Mouse (Mus musculus): ENCODE measurements around the gene Sh3tc1.

Sh3tc1 gene

GRCm38 (mm10) chr5:35755131-35755733 lies 15.4 kb upstream of the Sh3tc1 start:
- peak; percentile 53 for DNase-seq (ENCODE audit: low spot score)

GRCm38 (mm10) chr5:35751016-35751415 lies 11.2 kb upstream of the Sh3tc1 start:
- no peak for DNase-seq (ENCODE audit: low spot score)

- no peak for DNase-seq (ENCODE audit: low spot score)
Observed at GRCm38 (mm10) chr5:35750026-35750425, 10.2 kb upstream of the Sh3tc1 start.

- no peak for DNase-seq (ENCODE audit: low spot score)
Observed at GRCm38 (mm10) chr5:35749416-35749815, 9.6 kb upstream of the Sh3tc1 start.

- DNase-seq (ENCODE audit: low spot score) = peak; percentile 70
Observed at GRCm38 (mm10) chr5:35746910-35747309, 7.1 kb upstream of the Sh3tc1 start.

GRCm38 (mm10) chr5:35745406-35745805 lies 5.6 kb upstream of the Sh3tc1 start:
- DNase-seq (ENCODE audit: low spot score) = no peak

- no peak for DNase-seq (ENCODE audit: low spot score)
Observed at GRCm38 (mm10) chr5:35743990-35744722, 4.4 kb upstream of the Sh3tc1 start.

GRCm38 (mm10) chr5:35743238-35743951 lies 3.6 kb upstream of the Sh3tc1 start:
- peak; percentile 38 for DNase-seq (ENCODE audit: low spot score)

GRCm38 (mm10) chr5:35741225-35741820 lies 1.5 kb upstream of the Sh3tc1 start:
- no peak for DNase-seq (ENCODE audit: low spot score)

GRCm38 (mm10) chr5:35740716-35741115 lies 929 bp upstream of the Sh3tc1 start:
- no peak for DNase-seq (ENCODE audit: low spot score)

GRCm38 (mm10) chr5:35739005-35739404 lies 782 bp downstream of the Sh3tc1 start:
- no peak for DNase-seq (ENCODE audit: low spot score)

GRCm38 (mm10) chr5:35737231-35737901 lies 2.4 kb downstream of the Sh3tc1 start:
- peak; percentile 29 for DNase-seq (ENCODE audit: low spot score)

- no peak for DNase-seq (ENCODE audit: low spot score)
Observed at GRCm38 (mm10) chr5:35733523-35733922, 6.3 kb downstream of the Sh3tc1 start.

- DNase-seq (ENCODE audit: low spot score) = no peak
Observed at GRCm38 (mm10) chr5:35731006-35731405, 8.8 kb downstream of the Sh3tc1 start.

- DNase-seq (ENCODE audit: low spot score) = no peak
Observed at GRCm38 (mm10) chr5:35730552-35730951, 9.2 kb downstream of the Sh3tc1 start.

- no peak for DNase-seq (ENCODE audit: low spot score)
Observed at GRCm38 (mm10) chr5:35729844-35730243, 9.9 kb downstream of the Sh3tc1 start.

GRCm38 (mm10) chr5:35728957-35729460 lies 10.8 kb downstream of the Sh3tc1 start:
- DNase-seq (ENCODE audit: low spot score) = peak; percentile 60

- no peak for DNase-seq (ENCODE audit: low spot score)
Observed at GRCm38 (mm10) chr5:35728344-35728956, 11.3 kb downstream of the Sh3tc1 start.

GRCm38 (mm10) chr5:35727447-35727846 lies 12.3 kb downstream of the Sh3tc1 start:
- no peak for DNase-seq (ENCODE audit: low spot score)

- no peak for DNase-seq (ENCODE audit: low spot score)
Observed at GRCm38 (mm10) chr5:35725840-35726239, 13.9 kb downstream of the Sh3tc1 start.

- DNase-seq (ENCODE audit: low spot score) = peak; percentile 34
Observed at GRCm38 (mm10) chr5:35723900-35724299, 15.9 kb downstream of the Sh3tc1 start.

Data from ovary, postnatal 36 days (tissue).